Mouse (Mus musculus) mammary gland, adult 2 months (tissue): ENCODE results near the gene Ripk4. TPM values are rescaled to one million over a fixed set of nuclear protein-coding genes. Genes with fewer than 3 reads are reported as not detected.

Experiments used
- polyA plus RNA-seq: library from polyadenylated mRNA; depleted of rRNA; stranded (reverse); fragments of >200 nt; gene quantifications from 2 replicates; pipeline ENCODE4 v1.2.3, GENCODE M21; 2012; ENCODE audit warnings: low replicate concordance; rRNA removed

Ripk4 gene
- polyA plus RNA-seq: 11.1 and 12.6 TPM in 2 replicates

DNA sequence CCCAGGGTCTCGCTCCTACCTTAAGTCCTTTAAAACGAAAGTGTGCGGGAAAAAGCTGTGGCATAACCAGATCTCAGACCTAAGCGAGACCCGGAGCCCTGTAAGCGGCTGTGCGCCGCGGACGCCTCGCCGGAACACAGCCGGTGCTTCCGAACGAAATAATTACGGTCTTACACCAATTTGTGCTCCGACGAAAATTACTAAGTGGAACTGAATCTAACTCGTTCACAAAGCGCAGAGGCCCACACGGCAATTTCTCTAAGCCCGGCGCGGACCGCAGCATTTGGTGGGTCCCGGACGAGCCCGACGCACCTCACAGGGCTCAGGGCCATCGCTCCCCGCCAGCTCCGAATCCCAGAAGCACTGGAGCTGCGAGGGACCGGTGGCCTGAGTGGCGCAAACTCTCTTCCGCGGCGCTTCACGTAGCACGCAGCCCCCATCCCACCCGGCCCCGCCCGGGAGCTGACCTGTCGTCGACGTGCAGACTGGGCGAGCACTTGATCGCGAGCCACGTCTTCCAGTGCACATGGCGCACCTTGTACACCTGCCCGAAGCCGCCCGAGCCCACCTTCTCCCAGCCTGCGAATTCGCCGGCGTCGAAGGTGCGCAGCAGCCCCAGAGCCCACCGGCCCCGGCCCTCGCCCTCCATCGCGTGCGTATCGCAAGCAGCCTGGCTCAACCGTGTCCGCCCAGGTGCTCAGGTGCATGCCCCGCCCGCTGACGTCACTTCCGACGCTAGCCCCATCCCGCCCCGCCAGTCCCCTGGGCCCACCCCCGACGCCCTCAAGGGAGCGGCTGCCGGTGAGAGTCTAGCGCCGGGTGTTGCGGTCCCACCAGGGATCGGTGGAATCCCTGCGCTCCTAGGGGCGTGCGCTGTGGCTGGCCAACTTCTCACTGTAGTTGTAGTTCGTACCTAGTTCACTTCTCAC is at the start of gene Ripk4:
Gene Ripk4, minus strand, starts transcription at position 727 of the 929 bp plus-strand sequence.

Other genes with a start within 250 kb of the Ripk4 start
- gene Fam3b, start 249.0 kb downstream of the Ripk4 start, polyA plus RNA-seq: 0.90 and 2.2 TPM in 2 replicates
- 63.8 and 125 TPM in 2 replicates for gene Tmprss2, start 152.6 kb downstream of the Ripk4 start, polyA plus RNA-seq
- gene Prdm15, start 88.1 kb upstream of the Ripk4 start, polyA plus RNA-seq: 12.5 and 16.2 TPM in 2 replicates
- 26.5 and 41.1 TPM in 2 replicates for gene C2cd2, start 198.8 kb upstream of the Ripk4 start, polyA plus RNA-seq
- gene Zbtb21, start 198.8 kb upstream of the Ripk4 start, polyA plus RNA-seq: 13.8 and 17.4 TPM in 2 replicates
- gene B230307C23Rik, start 233.5 kb upstream of the Ripk4 start, polyA plus RNA-seq: 4.3 and 7.0 TPM in 2 replicates